Mouse (Mus musculus) E14TG2a.4 (cell line): Measurements from ENCODE around the gene Ankrd10.

Experiments
- CTCF ChIP-seq: conservative IDR thresholded peaks from 2 replicates; pipeline ENCODE4 v1.5.1; 2014; ENCODE audit warnings: low read length
- NANOG ChIP-seq: IDR thresholded peaks from 2 replicates; pipeline ENCODE4 v1.6.1; 2014; ENCODE audit warnings: borderline replicate concordance, low read length, mixed read lengths
- POU5F1 ChIP-seq: IDR thresholded peaks from 2 replicates; pipeline ENCODE4 v1.6.1; 2014; ENCODE audit warnings: low read length, borderline replicate concordance

GRCm38 (mm10) chr8:11574911-11575603 lies 60.5 kb downstream of the Ankrd10 start:
- TF ChIP-seq CTCF (no peak), NANOG (no peak), POU5F1 (no peak)
